Comparison of ENCODE assay signal across 18 mouse cellular contexts in the genomic region with DNA sequence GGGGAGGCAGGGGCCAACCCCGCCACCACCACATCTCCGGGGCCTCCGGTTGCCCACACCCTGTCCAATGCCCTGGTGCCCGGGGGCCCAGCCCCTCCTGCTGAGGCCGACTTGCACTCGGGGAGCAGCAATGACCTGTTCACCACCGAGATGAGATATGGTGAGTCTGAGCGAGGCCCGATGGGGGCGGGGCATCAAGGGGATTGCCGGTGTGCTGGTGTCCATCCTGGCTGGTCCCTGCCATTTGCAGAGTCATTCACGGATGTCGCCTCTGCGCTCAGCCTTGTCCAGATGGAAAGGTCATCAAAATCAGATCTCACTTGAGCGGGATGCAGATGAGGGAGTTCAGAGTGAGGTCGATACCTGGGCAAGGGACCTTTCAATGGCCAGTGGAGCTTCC. TPM values are rescaled to one million over a fixed set of nuclear protein-coding genes. Genes with fewer than 3 reads are reported as not detected.
"Had no signal": no experiment of that assay in that cellular context is flagged by ENCODE, and none has a peak within 500 bp of the region (broad histone marks: within the 10 kb centered on the region; RNA-seq: fewer than 3 reads in every experiment).

No protein-coding gene starts in this region.

- H3K36me3 ChIP-seq: neural tube, embryonic 15.5 days had no signal

- H3K9ac ChIP-seq: lung, embryonic 14.5 days; midbrain, embryonic 12.5 days; neural tube, embryonic 15.5 days had no signal

- H3K4me3 ChIP-seq: midbrain, embryonic 10.5 days; midbrain, embryonic 12.5 days; myocyte; neural tube, embryonic 13.5 days; neural tube, embryonic 15.5 days had no signal

- H3K9me3 ChIP-seq: midbrain, embryonic 10.5 days; midbrain, embryonic 12.5 days; neural tube, embryonic 13.5 days; neural tube, embryonic 15.5 days had no signal

- ATAC-seq: midbrain, embryonic 16.5 days had no signal

- H3K27me3 ChIP-seq: neural tube, embryonic 15.5 days had no signal

- H3K27ac ChIP-seq: midbrain, embryonic 10.5 days; midbrain, embryonic 12.5 days had no signal

- DNase-seq: lung, embryonic 14.5 days; lung, postnatal 10 days; lung, postnatal 4 days; midbrain, embryonic 14.5 days; retina, postnatal 1 day; right cerebral cortex, postnatal 25 days; right cerebral cortex, postnatal 4 days; spleen, adult 18-20 months; thymus, adult 18-20 months; thymus, postnatal 14 days; thymus, postnatal 36 days had no signal

- H3K4me2 ChIP-seq: lung, embryonic 14.5 days; midbrain, embryonic 12.5 days; neural tube, embryonic 13.5 days; neural tube, embryonic 15.5 days had no signal

RNA-seq across cellular contexts. Expression of a gene that starts 54.9 kb away (rescaled TPM):
- total RNA-seq: megakaryocyte, adult 5-6 weeks had no signal
